Mouse (Mus musculus): ENCODE measurements around the gene Disp2. TPM values are rescaled to one million over a fixed set of nuclear protein-coding genes. Genes with fewer than 3 reads are reported as not detected.

Gene Disp2
- polyA plus RNA-seq, 1 experiment from 2014 or later, result 0.60 TPM

- Histone ChIP-seq H3K36me3 (ENCODE audit: control insufficient read depth, insufficient read depth, low read length) (0 out of 2 replicates have a peak, but pooled peaks cover 4% of the 10 kb centered on the region), H3K4me2 (peak overlapping the region; percentile 98), H3K9ac (ENCODE audit: low read depth, low read length) (peak overlapping the region; percentile 97; the same call in 1 of the 2 replicates), H3K4me1 (replicated peaks; ENCODE audit: control insufficient read depth, insufficient read depth, low read length) (peaks cover 31% of the 10 kb centered on the region), H3K4me3 (ENCODE audit: low read depth, low read length) (peak overlapping the region; percentile 96; the same call in 1 of the 2 replicates), H3K27ac (ENCODE audit: low read depth, low read length) (no peak overlapping the region), H3K27me3 (replicated peaks; ENCODE audit: control insufficient read depth, insufficient read depth, low read length) (no peaks in the 10 kb centered on the region; the same call in none of the 2 replicates), H3K9me3 (ENCODE audit: control insufficient read depth, low read length) (no peaks in the 10 kb centered on the region)
- ATAC-seq (replicated peaks; ENCODE audit: low FRiP score), result no peak
- DNase-seq (ENCODE audit: low spot score), result no peak
- 10% methylated on average over 7 of the region's 7 CpGs for WGBS
Observed at GRCm38 (mm10) chr2:118744621-118745020, 34.9 kb upstream of the Disp2 start.

DNA sequence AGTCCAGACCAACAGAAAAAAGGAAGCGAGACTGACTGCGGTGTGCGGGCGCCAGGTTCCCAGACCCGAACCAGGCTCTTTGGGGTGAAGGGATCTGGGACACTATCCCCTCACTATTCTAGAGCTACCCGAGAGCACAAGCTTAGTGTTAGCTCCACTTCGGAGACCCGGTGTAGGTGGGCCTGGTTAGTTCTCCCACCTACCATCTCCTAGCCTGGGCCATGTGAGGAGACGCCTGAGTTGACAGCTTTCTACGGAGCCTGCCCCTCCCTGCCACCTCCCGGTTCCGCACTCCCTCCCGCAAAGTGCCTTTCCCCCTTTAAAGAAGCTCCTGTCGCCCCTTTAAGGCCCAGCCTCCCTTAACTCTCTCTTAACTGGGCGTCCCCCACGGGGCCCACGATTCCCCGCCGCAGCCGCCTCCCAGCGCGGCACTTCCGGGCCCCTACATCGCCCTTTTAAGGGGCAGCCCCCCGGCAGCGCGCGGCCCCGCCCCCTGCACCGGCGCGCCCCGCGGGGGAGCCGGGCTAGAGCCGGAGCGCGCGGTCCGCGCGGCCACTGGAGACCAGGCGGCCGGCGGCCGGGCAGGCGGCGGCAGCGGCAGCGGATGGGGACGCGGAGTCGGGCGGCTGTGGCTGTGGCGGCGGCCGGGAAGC lies 34.2 kb upstream of the Disp2 start, which contains the start of gene Inafm2:
Inafm2 (plus strand) TSS at position 527 of the 653 bp plus-strand sequence.
- peak within 1 kb of the TSS; percentile 96 for H3K4me3 ChIP-seq (ENCODE audit: low read depth, low read length)
- peak; percentile 92 for DNase-seq (ENCODE audit: low spot score)
- H3K4me1 ChIP-seq (replicated peaks; ENCODE audit: control insufficient read depth, insufficient read depth, low read length), result peaks cover 33% of the 10 kb centered on the region
- H3K9me3 ChIP-seq (ENCODE audit: control insufficient read depth, low read length), result no peaks in the 10 kb centered on the region
- peak within 1 kb of the TSS; percentile 97 for H3K9ac ChIP-seq (ENCODE audit: low read depth, low read length)
- ATAC-seq (replicated peaks; ENCODE audit: low FRiP score), result peak; percentile 91
- peak within 1 kb of the TSS; percentile 98 for H3K4me2 ChIP-seq
- no peaks in the 10 kb centered on the region; the same call in none of the 2 replicates for H3K27me3 ChIP-seq (replicated peaks; ENCODE audit: control insufficient read depth, insufficient read depth, low read length)
- H3K36me3 ChIP-seq (ENCODE audit: control insufficient read depth, insufficient read depth, low read length), result peaks cover 7% of the 10 kb centered on the region; the same call in 1 of the 2 replicates
- under 1% methylated on average over 54 of the region's 57 CpGs for WGBS
- H3K27ac ChIP-seq (ENCODE audit: low read depth, low read length), result peak within 1 kb of the TSS; percentile 58

DNA sequence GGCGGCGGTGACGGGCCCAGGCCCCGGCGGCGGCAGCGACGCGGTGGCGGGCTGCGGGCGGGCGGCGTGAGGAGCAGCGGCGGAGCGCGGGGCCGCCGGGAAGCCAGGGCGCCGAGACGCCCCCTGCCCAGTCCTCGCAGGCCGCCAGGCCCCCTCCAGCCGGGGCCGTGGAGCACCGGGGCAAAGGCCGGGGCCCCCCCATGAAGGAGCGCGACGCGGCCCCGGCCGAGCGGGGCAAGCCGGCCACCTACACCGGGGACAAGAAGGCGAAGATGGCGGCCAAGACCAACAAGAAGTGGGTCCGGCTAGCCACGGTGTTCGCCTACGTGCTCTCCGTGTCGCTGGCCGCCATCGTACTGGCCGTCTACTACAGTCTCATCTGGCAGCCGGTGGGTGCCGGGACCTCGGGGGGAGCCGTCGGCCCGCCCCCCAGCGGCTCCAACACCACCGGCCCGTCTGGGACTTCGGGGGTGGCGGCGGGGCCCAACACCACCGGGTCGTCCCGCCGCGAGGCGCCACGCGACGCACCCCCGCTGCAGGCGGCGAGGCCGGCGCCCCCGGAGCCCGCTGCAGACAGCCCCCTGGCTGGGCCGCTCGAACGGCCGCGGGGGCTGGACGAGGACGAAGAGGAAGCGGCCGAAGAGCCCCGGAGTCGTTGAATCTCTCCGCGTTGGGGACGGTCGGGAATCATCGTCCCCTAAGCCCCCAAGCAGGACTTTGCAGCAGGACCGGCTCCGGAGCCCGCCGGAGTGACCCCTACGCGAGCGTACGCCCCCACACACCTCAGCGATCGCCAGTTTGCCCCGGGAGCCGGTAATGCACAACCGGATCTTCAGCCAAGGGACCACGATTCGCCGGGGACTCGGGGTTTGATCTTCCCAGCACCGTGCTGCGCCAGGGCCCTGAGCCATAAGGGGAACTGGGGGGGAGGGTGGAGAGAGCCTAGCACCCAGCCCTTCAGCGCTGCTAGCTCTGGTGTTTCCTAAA lies 33.3 kb upstream of the Disp2 start:
- H3K4me2 ChIP-seq, result peak overlapping the region; percentile 98
- peaks cover 9% of the 10 kb centered on the region; the same call in 1 of the 2 replicates for H3K36me3 ChIP-seq (ENCODE audit: control insufficient read depth, insufficient read depth, low read length)
- H3K4me3 ChIP-seq (ENCODE audit: low read depth, low read length), result peak overlapping the region; percentile 96
- peak overlapping the region; percentile 58 for H3K27ac ChIP-seq (ENCODE audit: low read depth, low read length)
- peak; percentile 34 for ATAC-seq (replicated peaks; ENCODE audit: low FRiP score)
- no peaks in the 10 kb centered on the region; the same call in none of the 2 replicates for H3K27me3 ChIP-seq (replicated peaks; ENCODE audit: control insufficient read depth, insufficient read depth, low read length)
- WGBS, result under 1% methylated on average over 108 of the region's 113 CpGs
- peak overlapping the region; percentile 97 for H3K9ac ChIP-seq (ENCODE audit: low read depth, low read length)
- peaks cover 36% of the 10 kb centered on the region for H3K4me1 ChIP-seq (replicated peaks; ENCODE audit: control insufficient read depth, insufficient read depth, low read length)
- peak; percentile 66 for DNase-seq (ENCODE audit: low spot score)
- no peaks in the 10 kb centered on the region for H3K9me3 ChIP-seq (ENCODE audit: control insufficient read depth, low read length)

- Histone ChIP-seq H3K36me3 (ENCODE audit: control insufficient read depth, insufficient read depth, low read length) (peaks cover 9% of the 10 kb centered on the region; the same call in 1 of the 2 replicates), H3K4me2 (peak overlapping the region; percentile 98), H3K27ac (ENCODE audit: low read depth, low read length) (no peak overlapping the region), H3K4me3 (ENCODE audit: low read depth, low read length) (peak overlapping the region; percentile 96), H3K9me3 (ENCODE audit: control insufficient read depth, low read length) (no peaks in the 10 kb centered on the region), H3K27me3 (replicated peaks; ENCODE audit: control insufficient read depth, insufficient read depth, low read length) (no peaks in the 10 kb centered on the region; the same call in 1 of the 2 replicates), H3K4me1 (replicated peaks; ENCODE audit: control insufficient read depth, insufficient read depth, low read length) (peaks cover 48% of the 10 kb centered on the region), H3K9ac (ENCODE audit: low read depth, low read length) (peak overlapping the region; percentile 97)
- ATAC-seq (replicated peaks; ENCODE audit: low FRiP score), result no peak
- DNase-seq (ENCODE audit: low spot score), result no peak
- 40% methylated on average over 10 of the region's 10 CpGs for WGBS
Observed at GRCm38 (mm10) chr2:118747301-118747960, 32.1 kb upstream of the Disp2 start.

DNA sequence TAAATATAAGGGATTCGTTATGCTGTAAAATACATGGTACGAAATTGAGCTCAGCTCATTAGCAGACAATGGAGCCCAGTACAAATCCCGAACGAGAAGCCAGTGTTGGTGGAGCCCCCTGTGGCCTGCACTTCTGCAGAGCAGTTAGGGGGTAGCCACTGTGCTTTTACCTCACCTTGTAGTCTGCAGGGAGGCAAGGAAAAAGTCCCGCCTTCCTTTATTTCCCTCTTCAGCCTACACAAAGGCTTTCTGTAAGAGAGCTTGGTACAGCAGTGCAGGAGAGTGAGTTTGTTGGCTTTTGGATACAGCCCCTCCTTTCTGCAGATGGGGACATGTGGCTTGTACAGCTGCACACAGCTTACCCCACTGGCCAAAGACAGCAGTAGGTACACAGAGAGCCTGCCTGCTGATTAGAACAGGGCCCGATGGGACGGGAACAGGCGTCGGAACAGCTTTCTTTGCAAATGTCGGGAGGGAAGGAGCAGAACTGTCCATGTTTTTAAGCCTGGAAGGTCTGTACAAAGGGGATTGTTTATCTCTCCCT lies 30.1 kb upstream of the Disp2 start:
- no peak for DNase-seq (ENCODE audit: low spot score)
- H3K4me2 ChIP-seq, result peak overlapping the region; percentile 22
- H3K4me3 ChIP-seq (ENCODE audit: low read depth, low read length), result no peak overlapping the region
- WGBS, result 74% methylated on average over 10 of the region's 10 CpGs
- peaks cover 9% of the 10 kb centered on the region; the same call in 1 of the 2 replicates for H3K36me3 ChIP-seq (ENCODE audit: control insufficient read depth, insufficient read depth, low read length)
- H3K9me3 ChIP-seq (ENCODE audit: control insufficient read depth, low read length), result no peaks in the 10 kb centered on the region
- ATAC-seq (replicated peaks; ENCODE audit: low FRiP score), result no peak
- H3K27me3 ChIP-seq (replicated peaks; ENCODE audit: control insufficient read depth, insufficient read depth, low read length), result 0 out of 2 replicates have a peak, but pooled peaks cover 2% of the 10 kb centered on the region
- peak overlapping the region; percentile 38; the same call in 1 of the 2 replicates for H3K27ac ChIP-seq (ENCODE audit: low read depth, low read length)
- H3K4me1 ChIP-seq (replicated peaks; ENCODE audit: control insufficient read depth, insufficient read depth, low read length), result peaks cover 52% of the 10 kb centered on the region
- no peak overlapping the region; the same call in 1 of the 2 replicates for H3K9ac ChIP-seq (ENCODE audit: low read depth, low read length)

DNA sequence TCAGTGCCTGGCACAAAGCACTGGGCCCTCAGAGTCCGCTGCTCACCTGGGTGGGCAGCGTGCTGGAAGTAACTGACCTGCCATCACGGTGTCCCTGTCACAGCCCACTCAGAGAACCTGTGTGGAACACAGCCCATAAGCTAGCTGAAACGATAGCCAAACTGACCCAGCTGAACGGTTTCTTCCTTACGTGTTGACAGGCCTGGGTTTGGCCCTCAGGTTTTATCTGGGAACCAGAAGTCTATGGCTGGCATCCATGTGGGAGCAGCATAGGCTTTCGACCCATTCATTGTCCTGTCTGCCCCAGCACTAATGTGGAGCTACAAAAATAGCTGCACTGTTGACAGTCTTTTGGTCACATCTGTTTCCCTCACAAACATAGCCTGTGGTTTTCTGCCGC lies 29.0 kb upstream of the Disp2 start:
- 0 out of 2 replicates have a peak overlapping the region, but pooled peaks have one; percentile 4 for H3K4me2 ChIP-seq
- H3K4me3 ChIP-seq (ENCODE audit: low read depth, low read length), result no peak overlapping the region
- DNase-seq (ENCODE audit: low spot score) (no peak), ATAC-seq (replicated peaks; ENCODE audit: low FRiP score) (no peak)
- 0 out of 2 replicates have a peak, but pooled peaks cover 2% of the 10 kb centered on the region for H3K27me3 ChIP-seq (replicated peaks; ENCODE audit: control insufficient read depth, insufficient read depth, low read length)
- peaks cover 9% of the 10 kb centered on the region; the same call in 1 of the 2 replicates for H3K36me3 ChIP-seq (ENCODE audit: control insufficient read depth, insufficient read depth, low read length)
- WGBS, result 76% methylated on average over 8 of the region's 8 CpGs
- peaks cover 43% of the 10 kb centered on the region for H3K4me1 ChIP-seq (replicated peaks; ENCODE audit: control insufficient read depth, insufficient read depth, low read length)
- H3K27ac ChIP-seq (ENCODE audit: low read depth, low read length), result peak overlapping the region; percentile 38; the same call in 1 of the 2 replicates
- no peaks in the 10 kb centered on the region for H3K9me3 ChIP-seq (ENCODE audit: control insufficient read depth, low read length)
- H3K9ac ChIP-seq (ENCODE audit: low read depth, low read length), result no peak overlapping the region

DNA sequence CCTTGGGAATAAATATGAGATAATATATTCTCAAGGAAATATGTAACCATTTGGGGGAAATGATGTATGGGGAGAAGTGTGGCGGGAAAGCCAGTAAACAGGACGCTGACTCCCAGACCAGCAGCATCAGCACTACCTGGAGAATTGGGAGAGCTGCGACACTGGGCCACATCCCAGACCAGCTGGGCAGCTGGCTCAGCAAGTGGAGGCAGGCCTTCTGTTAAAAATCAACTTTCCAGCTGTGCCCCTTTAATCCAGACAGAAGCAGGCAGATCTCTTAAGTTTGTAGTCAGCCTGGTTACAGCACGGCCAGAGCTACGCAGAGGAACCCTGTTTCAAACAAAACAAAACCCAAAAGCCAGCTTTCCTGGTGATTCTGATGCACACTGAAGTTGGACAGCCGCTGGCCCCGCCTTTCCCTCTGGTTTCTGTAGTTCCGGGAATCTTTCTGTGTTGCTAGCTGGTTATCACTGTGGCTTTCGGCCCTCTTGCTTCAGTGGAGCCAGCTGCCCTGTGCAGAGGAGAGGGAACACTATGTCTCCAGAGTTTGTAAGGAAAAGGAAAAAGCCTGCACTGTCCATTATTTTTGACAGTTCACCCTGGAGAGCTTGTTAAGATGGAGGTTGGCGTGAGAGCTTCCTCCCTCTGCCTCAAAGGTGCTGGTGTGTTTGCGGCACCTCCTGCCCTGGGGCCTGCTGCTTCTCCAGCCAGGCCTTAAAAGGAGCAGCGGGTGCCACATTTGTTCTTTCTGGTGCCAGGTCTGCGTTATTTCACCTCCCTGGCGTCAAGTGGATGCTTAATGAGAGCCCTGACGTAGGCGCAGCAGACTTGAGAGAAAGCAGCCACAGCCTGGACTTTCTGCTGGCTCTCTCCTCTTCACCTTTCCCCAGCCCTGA lies 27.4 kb upstream of the Disp2 start:
- peaks cover 39% of the 10 kb centered on the region for H3K4me1 ChIP-seq (replicated peaks; ENCODE audit: control insufficient read depth, insufficient read depth, low read length)

More for the DNA sequence above, 27.4 kb upstream of the Disp2 start:
- Histone ChIP-seq H3K9ac (ENCODE audit: low read depth, low read length) (peak overlapping the region; percentile 49), H3K27ac (ENCODE audit: low read depth, low read length) (peak overlapping the region; percentile 92), H3K27me3 (replicated peaks; ENCODE audit: control insufficient read depth, insufficient read depth, low read length) (0 out of 2 replicates have a peak, but pooled peaks cover 2% of the 10 kb centered on the region), H3K9me3 (ENCODE audit: control insufficient read depth, low read length) (no peaks in the 10 kb centered on the region), H3K4me3 (ENCODE audit: low read depth, low read length) (no peak overlapping the region), H3K4me2 (peak overlapping the region; percentile 48), H3K36me3 (ENCODE audit: control insufficient read depth, insufficient read depth, low read length) (peaks cover 9% of the 10 kb centered on the region; the same call in 1 of the 2 replicates)
- ATAC-seq (replicated peaks; ENCODE audit: low FRiP score) (peak; percentile 58; the same call in 1 of the 2 replicates), DNase-seq (ENCODE audit: low spot score) (no peak)
- WGBS, result 56% methylated on average over 16 of the region's 16 CpGs

Measured in liver, embryonic 11.5 days (tissue).